Mouse (Mus musculus) cerebellum, adult 2 months (tissue): ENCODE measurements around the gene Sdk2.

ENCODE experiments used
- CTCF ChIP-seq: fragments of 200-500 bp; IDR thresholded peaks from 2 replicates; pipeline ENCODE4 v1.5.1; 2011; ENCODE audit warnings: low read depth, mild to moderate bottlenecking, control low read depth, low read length, moderate library complexity, borderline replicate concordance; ENCODE audit not compliant: insufficient read depth
- POLR2A ChIP-seq: fragments of 200-500 bp; IDR thresholded peaks from 2 replicates; pipeline ENCODE4 v1.6.1; 2011; ENCODE audit warnings: low read length, control low read depth, borderline replicate concordance; ENCODE audit not compliant: insufficient read depth

- TF ChIP-seq CTCF, result no peak
- TF ChIP-seq POLR2A, result no peak
Observed at GRCm38 (mm10) chr11:113901906-113902305, 164.9 kb downstream of the Sdk2 start.
